Mouse (Mus musculus): ENCODE data around the gene Ltbp3.

Gene Ltbp3

GRCm38 (mm10) chr19:5749476-5749875, 8.8 kb downstream of the Ltbp3 start:
- ATAC-seq (ENCODE audit: insufficient number of reproducible peaks, low FRiP score, low TSS enrichment) = no peak

- no peak for ATAC-seq (ENCODE audit: insufficient number of reproducible peaks, low FRiP score, low TSS enrichment)
Measured at GRCm38 (mm10) chr19:5750951-5751350, 10.2 kb downstream of the Ltbp3 start.

GRCm38 (mm10) chr19:5751742-5752141, 11.0 kb downstream of the Ltbp3 start:
- no peak for ATAC-seq (ENCODE audit: insufficient number of reproducible peaks, low FRiP score, low TSS enrichment)

DNA sequence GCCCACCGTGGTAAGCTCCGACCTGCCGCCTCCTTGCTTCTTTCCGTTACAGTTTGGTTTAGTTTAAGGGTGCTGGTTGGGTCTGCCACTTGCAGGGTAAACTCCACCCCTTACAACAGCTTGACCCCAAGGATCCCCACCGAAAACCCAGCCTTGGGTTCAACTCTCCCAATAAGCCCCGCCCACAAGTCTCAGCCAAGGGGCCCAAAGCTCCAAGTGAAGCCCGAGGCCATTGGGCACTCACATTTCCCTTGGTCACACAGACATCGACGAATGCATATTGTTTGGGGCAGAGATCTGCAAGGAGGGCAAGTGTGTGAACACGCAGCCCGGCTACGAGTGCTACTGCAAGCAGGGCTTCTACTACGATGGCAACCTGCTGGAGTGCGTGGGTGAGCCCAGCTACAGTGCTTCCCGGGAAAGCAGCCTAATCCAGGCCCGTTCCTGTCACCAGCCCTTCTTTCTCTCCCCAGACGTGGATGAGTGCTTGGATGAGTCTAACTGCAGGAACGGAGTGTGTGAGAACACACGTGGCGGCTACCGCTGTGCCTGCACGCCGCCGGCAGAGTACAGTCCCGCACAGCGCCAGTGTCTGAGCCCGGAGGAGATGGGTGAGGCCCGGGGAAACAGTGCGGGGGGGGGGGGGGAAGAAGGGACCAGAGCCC, 15.7 kb downstream of the Ltbp3 start:
- no peak for ATAC-seq (ENCODE audit: insufficient number of reproducible peaks, low FRiP score, low TSS enrichment)

DNA sequence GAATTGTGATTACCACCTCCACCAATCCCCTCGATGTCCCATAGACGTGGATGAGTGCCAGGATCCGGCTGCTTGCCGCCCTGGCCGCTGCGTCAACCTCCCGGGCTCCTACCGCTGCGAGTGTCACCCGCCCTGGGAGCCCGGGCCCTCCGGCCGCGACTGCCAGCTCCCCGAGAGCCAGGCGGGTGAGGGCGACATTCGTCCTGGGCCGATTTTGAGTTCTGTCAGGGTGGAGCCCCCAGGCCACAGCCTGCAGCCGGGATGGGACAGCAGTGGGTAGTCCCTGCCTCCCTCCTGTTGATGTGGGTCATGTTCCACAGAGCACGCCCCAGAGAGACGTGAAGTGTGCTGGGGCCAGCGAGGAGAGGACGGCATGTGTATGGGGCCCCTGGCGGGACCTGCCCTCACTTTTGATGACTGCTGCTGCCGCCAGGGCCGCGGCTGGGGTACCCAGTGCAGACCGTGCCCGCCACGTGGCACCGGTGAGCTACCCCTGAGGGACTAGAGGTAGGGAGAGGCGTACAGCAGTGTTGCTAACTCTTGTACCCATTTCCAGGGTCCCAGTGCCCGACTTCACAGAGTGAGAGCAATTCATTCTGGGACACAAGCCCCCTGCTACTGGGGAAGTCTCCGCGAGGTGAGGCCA, 16.4 kb downstream of the Ltbp3 start:
- ATAC-seq (ENCODE audit: insufficient number of reproducible peaks, low FRiP score, low TSS enrichment) = no peak

DNA sequence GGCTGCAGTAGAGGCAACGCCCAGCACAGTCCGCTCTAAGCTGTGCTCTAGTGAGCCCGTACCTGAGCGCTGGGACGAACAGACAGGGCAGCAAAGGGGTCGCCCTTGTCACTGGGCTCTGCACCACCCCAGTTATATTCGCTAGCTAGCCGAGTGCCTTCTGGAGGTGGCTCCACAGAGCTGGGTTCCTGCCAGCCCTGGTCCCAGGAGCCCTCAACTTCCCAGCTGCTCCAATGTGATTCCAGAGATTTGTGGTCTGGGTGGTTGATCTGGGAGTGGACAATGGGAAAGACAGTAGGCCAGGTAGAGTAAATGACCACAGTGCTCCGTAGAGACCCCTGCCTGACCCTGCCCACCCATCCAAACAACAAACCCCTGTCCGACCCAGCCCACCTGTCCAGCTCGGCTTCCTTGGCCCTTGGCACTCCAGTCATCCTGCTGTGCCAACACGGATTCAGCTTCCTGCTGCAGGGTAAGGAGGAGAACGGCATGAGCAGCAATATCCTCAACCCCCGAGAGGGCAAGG, 18.2 kb downstream of the Ltbp3 start:
- ATAC-seq (ENCODE audit: insufficient number of reproducible peaks, low FRiP score, low TSS enrichment) = no peak

DNA sequence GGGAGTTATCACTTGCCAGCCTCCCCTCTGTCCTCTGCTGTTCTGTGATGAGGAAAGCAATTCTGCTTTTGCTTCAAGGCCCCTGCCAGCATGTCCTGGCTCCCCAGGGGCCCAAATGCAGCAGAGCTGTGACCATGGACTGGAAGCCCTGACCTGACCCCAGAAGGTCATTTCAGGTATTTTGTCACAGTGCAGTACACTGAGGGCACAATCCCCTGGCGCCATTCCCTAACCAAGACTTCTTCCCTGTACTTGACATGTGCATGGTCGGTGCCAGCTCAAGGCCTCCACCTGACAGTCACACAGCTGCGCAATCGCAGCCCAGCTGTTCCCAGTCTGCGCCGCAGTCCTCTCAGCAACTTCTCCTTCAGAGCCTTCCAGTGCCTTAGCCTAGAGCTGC, 22.5 kb downstream of the Ltbp3 start:
- no peak for ATAC-seq (ENCODE audit: insufficient number of reproducible peaks, low FRiP score, low TSS enrichment)

DNA sequence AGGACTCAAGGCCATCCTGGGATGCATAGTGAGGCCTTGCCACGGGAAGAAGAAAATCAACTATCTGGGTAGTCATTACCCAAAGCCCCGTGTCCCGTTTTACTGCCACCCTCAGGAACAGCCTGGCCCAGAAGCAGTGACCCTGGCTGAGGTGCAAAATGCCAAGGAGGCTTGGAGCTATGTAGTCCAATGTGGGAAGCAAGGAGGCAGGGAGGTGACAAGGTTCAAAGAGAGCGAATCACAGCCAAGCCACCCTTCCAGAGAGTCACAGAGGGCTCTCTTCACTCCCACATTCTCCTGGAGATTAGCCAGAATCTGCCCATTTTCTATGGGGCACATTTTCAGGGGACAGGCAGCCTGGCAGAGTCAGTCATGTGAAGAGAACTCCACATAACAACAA, 26.6 kb downstream of the Ltbp3 start:
- no peak for ATAC-seq (ENCODE audit: insufficient number of reproducible peaks, low FRiP score, low TSS enrichment)

- ATAC-seq (ENCODE audit: insufficient number of reproducible peaks, low FRiP score, low TSS enrichment) = no peak
Measured at GRCm38 (mm10) chr19:5770311-5770710, 29.6 kb downstream of the Ltbp3 start.

DNA sequence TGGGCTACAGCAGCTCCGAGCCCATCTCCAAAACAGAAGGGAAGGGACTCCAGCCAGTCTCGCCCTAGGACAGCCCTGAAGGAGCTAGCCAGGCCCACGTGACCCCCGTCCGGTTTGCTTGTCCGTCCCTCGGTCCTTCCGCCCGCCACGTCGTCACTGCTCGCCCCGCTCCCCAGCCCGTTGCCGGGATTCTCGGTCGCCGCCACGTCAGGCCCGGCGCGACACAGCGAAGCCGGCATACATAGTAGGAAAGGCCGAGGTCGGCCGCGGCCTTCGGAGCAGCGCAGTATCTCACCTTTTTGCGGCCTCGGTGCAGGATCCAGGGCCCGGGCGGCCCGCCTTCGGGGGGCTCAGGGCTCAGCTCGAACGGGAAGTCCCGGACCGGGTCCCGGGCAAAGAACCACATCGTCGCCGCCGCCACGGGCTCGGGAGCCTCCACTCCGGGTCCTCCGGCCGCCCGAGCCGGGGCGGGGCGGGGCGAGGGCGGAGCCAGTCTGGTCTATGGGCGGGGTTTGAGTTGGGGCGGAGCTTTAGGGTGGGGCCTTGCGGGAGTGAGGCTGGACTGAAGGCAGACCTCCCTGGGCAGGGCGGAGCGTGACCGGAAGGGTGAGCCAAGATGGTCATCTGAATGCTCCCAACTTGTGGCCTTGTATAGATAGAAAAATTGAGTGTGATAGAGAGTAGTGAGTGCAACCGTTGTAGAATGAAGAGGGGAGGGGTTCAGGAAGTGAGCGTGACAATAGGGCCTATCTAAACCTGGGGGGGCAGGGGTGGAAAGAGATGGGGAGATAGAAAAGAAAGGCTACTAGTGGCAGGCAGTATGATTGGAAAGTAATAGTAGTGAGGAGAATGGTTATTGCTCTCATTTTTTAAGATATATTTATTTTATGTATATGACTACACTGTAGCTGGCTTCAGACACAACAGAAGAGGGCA, 30.5 kb downstream of the Ltbp3 start, which contains the start of gene Scyl1:
TSS of gene Scyl1 (minus strand) at position 495 of the 936 bp plus-strand sequence.
- peak; percentile 89; the same call in 1 of the 2 replicates for ATAC-seq (ENCODE audit: insufficient number of reproducible peaks, low FRiP score, low TSS enrichment)

DNA sequence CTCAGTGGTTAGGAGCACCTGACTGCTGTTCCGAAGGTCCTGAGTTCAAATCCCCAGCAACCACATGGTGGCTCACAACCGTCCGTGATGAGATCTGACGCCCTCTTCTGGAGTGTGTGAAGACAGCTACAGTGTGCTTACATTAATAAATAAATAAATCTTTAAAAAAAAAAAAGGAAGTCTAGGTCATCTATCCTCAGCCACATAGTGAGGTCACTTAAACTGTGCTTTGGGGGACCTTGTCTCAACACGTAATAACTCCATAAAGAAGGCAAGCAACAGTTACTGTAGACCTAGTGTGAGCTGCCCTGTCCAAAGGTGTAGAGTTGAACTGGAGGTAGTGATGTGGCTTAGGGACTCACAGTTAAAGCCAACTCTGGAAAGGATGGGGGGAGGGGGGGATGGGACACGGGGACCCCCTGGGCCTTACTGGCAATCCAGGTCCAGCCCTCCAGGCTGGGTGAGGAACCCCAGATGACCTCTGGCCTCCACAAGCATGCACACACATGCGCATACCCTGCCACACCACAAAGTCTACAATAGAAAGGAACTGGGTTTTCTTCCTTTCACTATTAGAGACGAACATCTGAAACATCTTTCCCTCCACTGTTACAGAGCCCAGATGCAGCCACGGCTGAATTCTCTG, 36.8 kb downstream of the Ltbp3 start:
- no peak for ATAC-seq (ENCODE audit: insufficient number of reproducible peaks, low FRiP score, low TSS enrichment)

DNA sequence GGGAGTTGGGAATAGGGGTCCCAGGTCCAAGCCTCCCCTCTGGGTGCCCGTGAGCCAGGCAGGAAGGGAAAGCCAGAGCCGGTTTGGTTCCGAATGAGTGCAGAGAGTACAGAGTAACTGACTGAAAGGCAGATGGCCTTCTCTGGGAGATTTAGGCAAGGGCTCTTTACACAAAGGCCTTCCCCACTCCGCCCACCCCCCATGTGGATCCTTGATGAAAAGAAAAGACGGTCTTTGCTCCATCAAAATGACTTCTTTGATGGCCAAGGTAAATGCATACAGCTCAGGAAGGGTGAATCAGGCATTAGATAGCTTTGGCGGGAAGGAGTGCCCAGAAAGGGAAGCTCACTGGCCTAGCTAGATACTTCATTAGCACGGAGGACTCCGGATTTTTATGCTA, 37.6 kb downstream of the Ltbp3 start:
- no peak for ATAC-seq (ENCODE audit: insufficient number of reproducible peaks, low FRiP score, low TSS enrichment)

GRCm38 (mm10) chr19:5780203-5780602, 39.5 kb downstream of the Ltbp3 start:
- ATAC-seq (ENCODE audit: insufficient number of reproducible peaks, low FRiP score, low TSS enrichment) = no peak

GRCm38 (mm10) chr19:5781532-5781931, 40.8 kb downstream of the Ltbp3 start:
- no peak for ATAC-seq (ENCODE audit: insufficient number of reproducible peaks, low FRiP score, low TSS enrichment)

DNA sequence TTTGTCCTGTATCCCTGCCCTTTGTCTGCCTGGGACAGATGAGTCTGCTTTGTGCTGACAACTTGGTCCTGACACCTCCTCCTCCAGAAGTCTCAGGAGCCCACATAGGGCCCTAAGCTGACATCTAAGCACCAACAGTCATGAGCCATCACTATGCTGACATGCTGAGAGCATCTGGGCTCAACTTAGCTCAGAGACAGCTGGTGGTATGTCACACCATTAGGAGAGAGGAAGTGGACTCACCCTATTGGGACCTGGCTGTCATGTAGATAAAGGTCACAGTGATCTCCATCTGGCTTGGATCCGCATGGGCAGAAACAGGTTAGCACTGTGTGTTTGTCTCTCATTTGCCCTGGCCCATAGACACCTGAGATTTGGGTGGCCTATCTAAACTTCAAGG, 41.4 kb downstream of the Ltbp3 start:
- ATAC-seq (ENCODE audit: insufficient number of reproducible peaks, low FRiP score, low TSS enrichment) = no peak

DNA sequence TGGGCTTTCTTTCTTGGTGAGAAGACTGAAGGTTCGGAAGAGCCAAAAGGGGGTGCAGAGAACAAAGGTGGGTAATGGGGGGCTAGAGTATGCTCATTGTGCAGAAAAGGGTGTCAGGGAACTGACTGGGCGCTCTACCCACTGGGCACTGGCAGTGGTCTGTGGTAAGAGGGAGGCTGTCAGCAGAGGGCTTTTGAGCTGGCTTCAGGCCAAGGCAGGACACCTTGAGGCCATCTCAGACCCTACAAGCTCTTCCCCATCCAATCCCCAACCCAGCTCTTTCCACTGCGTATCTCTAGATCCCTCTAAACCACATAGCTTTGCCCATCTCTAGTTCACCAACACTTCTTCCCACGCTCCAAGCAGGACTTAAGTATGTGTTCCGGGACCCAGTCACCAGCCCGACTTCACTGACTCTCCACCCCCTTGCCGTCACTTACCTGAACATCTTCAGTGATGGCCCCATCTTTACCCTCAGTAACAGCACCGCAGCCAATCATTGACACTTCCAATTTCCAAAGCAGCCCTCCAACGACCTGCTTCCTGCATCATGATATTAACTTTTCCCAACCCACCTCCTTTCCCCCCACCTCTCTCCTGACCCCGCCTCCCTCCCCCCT, 44.4 kb downstream of the Ltbp3 start:
- no peak for ATAC-seq (ENCODE audit: insufficient number of reproducible peaks, low FRiP score, low TSS enrichment)

DNA sequence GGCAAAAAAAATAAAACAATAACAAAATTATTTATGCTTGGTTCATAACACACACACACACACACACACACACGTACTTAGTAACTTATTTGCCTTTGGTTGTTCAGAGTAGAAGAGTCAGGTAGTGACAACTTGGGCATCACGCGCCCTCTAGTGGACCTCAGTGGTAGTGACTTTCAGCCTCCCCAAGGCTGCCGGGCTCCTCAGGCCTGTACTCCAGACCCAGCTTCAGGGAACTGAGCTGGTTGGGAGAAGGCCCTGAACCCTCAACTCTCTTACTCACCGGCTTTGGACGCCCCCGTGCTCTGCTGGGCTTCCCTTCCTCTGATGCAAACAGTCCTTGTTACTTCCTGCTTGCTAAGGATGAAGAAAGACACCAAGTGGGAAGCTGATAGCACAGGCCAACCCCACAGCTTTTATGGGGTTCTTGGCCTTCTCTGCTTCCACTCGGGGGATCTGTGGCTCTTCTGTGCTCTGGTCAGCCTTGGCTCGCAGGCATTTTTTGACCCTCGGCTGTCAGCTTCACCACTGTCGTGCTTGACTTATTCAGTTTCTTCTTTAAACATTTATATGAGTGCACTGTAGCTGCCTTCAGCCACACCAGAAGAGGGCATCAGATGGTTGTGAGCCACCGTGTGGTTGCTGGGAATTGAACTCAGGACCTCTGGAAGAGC, 45.9 kb downstream of the Ltbp3 start:
- peak; percentile 80; the same call in 1 of the 2 replicates for ATAC-seq (ENCODE audit: insufficient number of reproducible peaks, low FRiP score, low TSS enrichment)

DNA sequence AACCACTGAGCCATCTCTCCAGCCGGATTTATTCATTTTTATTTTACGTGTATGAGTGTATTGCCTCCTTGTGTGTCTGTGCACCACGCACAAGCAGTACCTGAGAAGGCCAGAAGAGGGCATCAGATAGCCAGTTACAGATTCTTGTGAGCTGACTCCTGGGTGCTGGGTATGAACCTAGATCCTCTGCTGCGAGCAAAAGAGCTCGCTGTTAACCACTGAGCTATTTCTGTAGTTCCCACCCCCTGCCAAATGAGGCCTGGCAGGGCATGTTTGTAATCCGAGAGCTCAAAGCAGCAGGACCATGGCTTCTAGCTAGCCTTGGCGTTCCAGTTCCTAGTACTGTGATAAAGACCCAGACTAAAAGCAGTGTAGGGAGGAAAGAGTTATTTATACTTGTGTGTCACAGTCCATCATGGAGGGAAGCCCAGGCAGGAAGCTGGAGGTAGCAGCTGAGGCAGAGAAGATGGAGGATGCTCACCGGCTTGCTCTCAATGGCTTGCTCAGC, 46.5 kb downstream of the Ltbp3 start:
- peak; percentile 80; the same call in 1 of the 2 replicates for ATAC-seq (ENCODE audit: insufficient number of reproducible peaks, low FRiP score, low TSS enrichment)

DNA sequence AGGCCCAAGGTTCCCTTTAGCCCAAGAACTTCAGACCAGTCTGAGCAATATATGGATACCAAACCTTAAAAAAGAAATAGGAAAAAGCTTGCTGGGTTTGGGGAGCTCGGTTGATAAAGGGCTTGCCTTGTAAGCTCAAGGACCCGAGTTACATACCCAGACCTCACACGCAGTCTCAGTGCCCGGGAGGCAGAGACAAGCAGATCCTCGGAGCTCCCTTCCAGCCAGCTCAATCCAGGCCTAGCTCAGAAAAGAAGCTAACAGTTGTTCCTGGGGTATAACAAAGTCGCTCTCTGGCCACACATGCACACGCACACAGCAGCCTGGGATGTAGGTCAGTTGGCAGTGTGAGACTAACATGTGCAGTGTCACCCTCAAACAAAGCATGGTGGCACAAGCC, 47.2 kb downstream of the Ltbp3 start:
- ATAC-seq (ENCODE audit: insufficient number of reproducible peaks, low FRiP score, low TSS enrichment) = no peak
